Mouse (Mus musculus) cerebellum, adult 9-10 months (tissue): ENCODE measurements around the gene Stat4.

ENCODE experiments used
- DNase-seq: peaks from one replicate; pipeline ENCODE4 v3.0.0; 2022

Stat4 gene

GRCm38 (mm10) chr1:51986848-51987247, at the start of gene Stat4:
Stat4 (plus strand) TSS chr1:51987148.
- DNase-seq = no peak

- DNase-seq = no peak
These were observed 48.6 kb upstream of the Stat4 start for GRCm38 (mm10) chr1:51938357-51938756.

- DNase-seq = peak; percentile 41
These were observed 42.2 kb upstream of the Stat4 start for GRCm38 (mm10) chr1:51944755-51945154.

GRCm38 (mm10) chr1:51947116-51947515, 39.8 kb upstream of the Stat4 start:
- DNase-seq = no peak

- DNase-seq = no peak
These were observed 22.3 kb upstream of the Stat4 start for GRCm38 (mm10) chr1:51964647-51965046.

- peak; percentile 31 for DNase-seq
These were observed 18.0 kb upstream of the Stat4 start for GRCm38 (mm10) chr1:51968994-51969393.

GRCm38 (mm10) chr1:51970182-51970581, 16.8 kb upstream of the Stat4 start:
- DNase-seq = no peak

GRCm38 (mm10) chr1:51975589-51975988, 11.4 kb upstream of the Stat4 start:
- DNase-seq = no peak

- peak; percentile 82 for DNase-seq
These were observed 7.9 kb upstream of the Stat4 start for GRCm38 (mm10) chr1:51979048-51979447.

GRCm38 (mm10) chr1:51991983-51992609, 5.1 kb downstream of the Stat4 start:
- no peak for DNase-seq

- no peak for DNase-seq
These were observed 9.1 kb downstream of the Stat4 start for GRCm38 (mm10) chr1:51996056-51996455.

- no peak for DNase-seq
These were observed 10.1 kb downstream of the Stat4 start for GRCm38 (mm10) chr1:51996751-51997659.

- peak; percentile 19 for DNase-seq
These were observed 11.6 kb downstream of the Stat4 start for GRCm38 (mm10) chr1:51998542-51998941.

GRCm38 (mm10) chr1:52004096-52004495, 17.1 kb downstream of the Stat4 start:
- peak; percentile 57 for DNase-seq

GRCm38 (mm10) chr1:52008443-52008842, 21.5 kb downstream of the Stat4 start:
- no peak for DNase-seq

GRCm38 (mm10) chr1:52008947-52009346, 22.0 kb downstream of the Stat4 start:
- DNase-seq = no peak

- no peak for DNase-seq
These were observed 23.8 kb downstream of the Stat4 start for GRCm38 (mm10) chr1:52010741-52011140.

GRCm38 (mm10) chr1:52011227-52011626, 24.3 kb downstream of the Stat4 start:
- no peak for DNase-seq

GRCm38 (mm10) chr1:52012231-52012630, 25.3 kb downstream of the Stat4 start:
- no peak for DNase-seq

GRCm38 (mm10) chr1:52012757-52013156, 25.8 kb downstream of the Stat4 start:
- DNase-seq = no peak

GRCm38 (mm10) chr1:52019621-52020020, 32.7 kb downstream of the Stat4 start:
- no peak for DNase-seq

- DNase-seq = no peak
These were observed 35.2 kb downstream of the Stat4 start for GRCm38 (mm10) chr1:52021936-52022725.

- no peak for DNase-seq
These were observed 41.7 kb downstream of the Stat4 start for GRCm38 (mm10) chr1:52028686-52029085.
